Mouse (Mus musculus) olfactory bulb, adult 2 months (tissue): ENCODE measurements at regions not wholly inside any gene's neighbourhood (a gene's known extent, or its start where the extent isn't known, plus 50 kb on each side); places are given as distances from the start of the nearest gene placed in this dataset.

Experiments
- CTCF ChIP-seq: fragments of 200-500 bp; IDR thresholded peaks from 2 replicates; pipeline ENCODE4 v1.5.1; 2012; ENCODE audit warnings: low read depth, mild to moderate bottlenecking, low read length, moderate library complexity; ENCODE audit not compliant: insufficient read depth
- POLR2A ChIP-seq: fragments of 200-500 bp; IDR thresholded peaks from 2 replicates; pipeline ENCODE4 v1.6.1; 2012; ENCODE audit warnings: mild to moderate bottlenecking, low read depth, low read length, moderate library complexity; ENCODE audit not compliant: insufficient read depth

DNA sequence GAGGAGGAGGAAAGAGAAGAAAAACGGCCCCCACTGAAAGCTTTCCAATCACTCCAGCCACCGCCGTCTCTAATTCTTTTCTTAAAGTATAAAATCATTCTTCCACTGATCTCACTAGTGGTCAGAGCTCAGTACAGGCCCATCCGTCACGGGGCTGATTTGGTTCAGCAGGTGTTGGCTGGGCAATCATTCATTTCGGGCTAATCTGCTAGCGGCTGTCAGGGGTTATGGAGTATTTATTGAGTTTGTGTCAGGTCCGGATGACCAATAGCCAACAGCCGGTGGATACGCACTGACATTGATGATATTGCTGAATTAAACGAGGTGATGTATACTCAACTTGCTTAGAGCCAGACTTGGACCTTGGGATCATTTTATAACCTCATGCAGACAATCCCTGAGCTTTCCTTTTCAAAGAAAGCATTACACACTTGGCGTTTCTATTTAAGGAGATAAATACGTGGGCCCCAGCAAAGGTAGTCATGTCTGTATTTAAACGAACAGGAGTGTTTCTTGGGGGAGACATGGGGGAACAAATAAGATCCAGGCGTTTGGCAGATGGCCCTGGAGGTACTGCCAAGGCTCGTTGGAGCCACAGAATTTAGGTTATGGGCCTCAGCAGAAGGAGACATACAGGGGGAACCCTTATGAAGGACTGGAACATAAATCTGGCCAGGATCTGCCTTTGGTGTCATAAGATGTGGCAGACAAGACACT is 385.1 kb downstream of the Gm45692 start:
- no peak for TF ChIP-seq CTCF
- TF ChIP-seq POLR2A = no peak
